Mouse (Mus musculus): ENCODE measurements around the gene Rora.

The Rora gene

GRCm38 (mm10) chr9:69321956-69322355 lies 668.4 kb downstream of the Rora start:
- in situ Hi-C loops (cut with MboI, MseI): no loop called here

GRCm38 (mm10) chr9:69323831-69324230 lies 670.2 kb downstream of the Rora start:
- in situ Hi-C loops (cut with MboI, MseI): no loop called here

- in situ Hi-C loops (cut with MboI, MseI): no loop called here
These were observed 673.5 kb downstream of the Rora start for GRCm38 (mm10) chr9:69327077-69327476.

- in situ Hi-C loops (cut with MboI, MseI): no loop called here
These were observed 674.0 kb downstream of the Rora start for GRCm38 (mm10) chr9:69327591-69327990.

- in situ Hi-C loops (cut with MboI, MseI): no loop called here
These were observed 678.2 kb downstream of the Rora start for GRCm38 (mm10) chr9:69331790-69332189.

GRCm38 (mm10) chr9:69332802-69333568 lies 679.4 kb downstream of the Rora start:
- in situ Hi-C loops (cut with MboI, MseI): no loop called here

- in situ Hi-C loops (cut with MboI, MseI): no loop called here
These were observed 680.1 kb downstream of the Rora start for GRCm38 (mm10) chr9:69333654-69334053.

GRCm38 (mm10) chr9:69334106-69334505 lies 680.5 kb downstream of the Rora start:
- in situ Hi-C loops (cut with MboI, MseI): no loop called here

GRCm38 (mm10) chr9:69336063-69336462 lies 682.5 kb downstream of the Rora start:
- in situ Hi-C loops (cut with MboI, MseI): no loop called here

- in situ Hi-C loops (cut with MboI, MseI): no loop called here
These were observed 685.6 kb downstream of the Rora start for GRCm38 (mm10) chr9:69339199-69339598.

- in situ Hi-C loops (cut with MboI, MseI): no loop called here
These were observed 686.2 kb downstream of the Rora start for GRCm38 (mm10) chr9:69339829-69340228.

GRCm38 (mm10) chr9:69340421-69340820 lies 686.8 kb downstream of the Rora start:
- in situ Hi-C loops (cut with MboI, MseI): no loop called here

GRCm38 (mm10) chr9:69343881-69344280 lies 690.3 kb downstream of the Rora start:
- in situ Hi-C loops (cut with MboI, MseI): no loop called here

- in situ Hi-C loops (cut with MboI, MseI): no loop called here
These were observed 692.0 kb downstream of the Rora start for GRCm38 (mm10) chr9:69345550-69345949.

- in situ Hi-C loops (cut with MboI, MseI): no loop called here
These were observed 694.2 kb downstream of the Rora start for GRCm38 (mm10) chr9:69347796-69348195.

GRCm38 (mm10) chr9:69349537-69349936 lies 696.0 kb downstream of the Rora start:
- in situ Hi-C loops (cut with MboI, MseI): no loop called here

- in situ Hi-C loops (cut with MboI, MseI): loop anchor here in 1 of 2 experiments (5.0 kb wide), 1 partner anchor 62 kb away; no protein-coding TSS in a partner anchor
These were observed 700.6 kb downstream of the Rora start for GRCm38 (mm10) chr9:69354228-69354627.

GRCm38 (mm10) chr9:69357834-69358233 lies 704.2 kb downstream of the Rora start:
- in situ Hi-C loops (cut with MboI, MseI): no loop called here

- in situ Hi-C loops (cut with MboI, MseI): no loop called here
These were observed 705.2 kb downstream of the Rora start for GRCm38 (mm10) chr9:69358797-69359196.

- in situ Hi-C loops (cut with MboI, MseI): no loop called here
These were observed 708.4 kb downstream of the Rora start for GRCm38 (mm10) chr9:69361951-69362445.

- in situ Hi-C loops (cut with MboI, MseI): no loop called here
These were observed 709.2 kb downstream of the Rora start for GRCm38 (mm10) chr9:69362766-69363165.

- in situ Hi-C loops (cut with MboI, MseI): no loop called here
These were observed 710.5 kb downstream of the Rora start for GRCm38 (mm10) chr9:69364117-69364516.

- in situ Hi-C loops (cut with MboI, MseI): no loop called here
These were observed 713.5 kb downstream of the Rora start for GRCm38 (mm10) chr9:69367055-69367454.
